Mouse (Mus musculus) MEL (cell line): ENCODE data around the gene Arf6. TPM values are rescaled to one million over a fixed set of nuclear protein-coding genes. Genes with fewer than 3 reads are reported as not detected.
A peak's percentile ranks its signal among the peaks of the same experiment; 100 is the strongest.

Experiments
- DNase-seq: peaks from one replicate; pipeline ENCODE4 v3.0.0; 2011; ENCODE audit warnings: low read depth, low spot score
- H3K27ac ChIP-seq: 2 replicates; pipeline ENCODE4 v1.5.1; 2012; ENCODE audit warnings: low read depth, mild to moderate bottlenecking, control low read depth, low read length, moderate library complexity; ENCODE audit not compliant: control insufficient read depth
- H3K27me3 ChIP-seq, 2 experiments: fragments of 150-350 bp in 1 of 2; sonication (generic) in 1 of 2; 2 replicates each; pipeline ENCODE4 v1.6.1; 2012; ENCODE audit warnings: low read length in 2 of 2, mild to moderate bottlenecking in 2 of 2, improper control_type of control experiment in 1 of 2, moderate library complexity in 1 of 2; ENCODE audit not compliant: insufficient read depth in 2 of 2, control insufficient read depth in 1 of 2
- H3K36me3 ChIP-seq, 2 experiments: 2 replicates each; pipeline ENCODE4 v1.6.1; 2012 to 2014; ENCODE audit warnings: low read length in 2 of 2, improper control_type of control experiment in 1 of 2, inconsistent platforms in 1 of 2, mild to moderate bottlenecking in 1 of 2; ENCODE audit not compliant: insufficient read depth in 2 of 2, control insufficient read depth in 1 of 2
- H3K4me1 ChIP-seq, 2 experiments: fragments of 150-350 bp in 1 of 2; sonication (generic) in 1 of 2; 2 replicates each; pipeline ENCODE4 v1.6.1; 2012; ENCODE audit warnings: low read length in 2 of 2, improper control_type of control experiment in 1 of 2, mild to moderate bottlenecking in 1 of 2; ENCODE audit not compliant: insufficient read depth in 2 of 2, control insufficient read depth in 1 of 2
- H3K4me3 ChIP-seq, 2 experiments: fragments of 150-350 bp in 1 of 2; sonication (generic) in 1 of 2; 2 replicates each; pipeline ENCODE4 v1.5.1; 2012; ENCODE audit warnings: low read depth in 2 of 2, low read length in 2 of 2, mild to moderate bottlenecking in 2 of 2, moderate library complexity in 2 of 2, control low read depth in 1 of 2, improper control_type of control experiment in 1 of 2; ENCODE audit not compliant: control insufficient read depth in 1 of 2, insufficient read depth in 1 of 2
- H3K79me2 ChIP-seq: 2 replicates; pipeline ENCODE4 v1.6.1; 2012; ENCODE audit warnings: mild to moderate bottlenecking, low read length, moderate library complexity; ENCODE audit not compliant: control insufficient read depth, poor library complexity, insufficient read depth
- H3K9ac ChIP-seq: 2 replicates; pipeline ENCODE4 v1.6.1; 2012; ENCODE audit warnings: low read depth, mild to moderate bottlenecking, control low read depth, low read length, moderate library complexity; ENCODE audit not compliant: control insufficient read depth, poor library complexity, severe bottlenecking
- H3K9me3 ChIP-seq: fragments of 150-350 bp; sonication (generic); replicated peaks from 2 replicates; pipeline ENCODE4 v1.6.1; 2012; ENCODE audit warnings: mild to moderate bottlenecking, low read length, improper control_type of control experiment, moderate library complexity; ENCODE audit not compliant: insufficient read depth
- BHLHE40 ChIP-seq: IDR thresholded peaks from 2 replicates; pipeline ENCODE4 v1.6.1; 2012; ENCODE audit warnings: low read depth, mild to moderate bottlenecking, inconsistent platforms, low read length, improper control_type of control experiment, borderline replicate concordance
- CHD2 ChIP-seq: IDR thresholded peaks from 2 replicates; pipeline ENCODE4 v1.6.1; 2011; ENCODE audit warnings: low read length, improper control_type of control experiment
- EP300 ChIP-seq, 2 experiments: IDR thresholded peaks; 2 replicates each; pipeline ENCODE4 v1.6.1; 2011; ENCODE audit warnings: improper control_type of control experiment in 2 of 2, low read length in 2 of 2, low read depth in 1 of 2, mild to moderate bottlenecking in 1 of 2
- ETS1 ChIP-seq: IDR thresholded peaks from 2 replicates; pipeline ENCODE4 v1.6.1; 2012; ENCODE audit warnings: low read depth, mild to moderate bottlenecking, inconsistent platforms, low read length, improper control_type of control experiment, moderate library complexity
- HCFC1 ChIP-seq: IDR thresholded peaks from 2 replicates; pipeline ENCODE4 v1.6.1; 2012; ENCODE audit warnings: low read depth, mild to moderate bottlenecking, inconsistent platforms, low read length, improper control_type of control experiment, moderate library complexity
- JUND ChIP-seq: IDR thresholded peaks from 2 replicates; pipeline ENCODE4 v1.6.1; 2011; ENCODE audit warnings: low read depth, mild to moderate bottlenecking, improper control_type of control experiment, low read length
- MAZ ChIP-seq: IDR thresholded peaks from 2 replicates; pipeline ENCODE4 v1.6.1; 2012; ENCODE audit warnings: low read depth, mild to moderate bottlenecking, inconsistent platforms, low read length, improper control_type of control experiment
- MXI1 ChIP-seq: IDR thresholded peaks from 2 replicates; pipeline ENCODE4 v1.6.1; 2011; ENCODE audit warnings: mild to moderate bottlenecking, low read depth, low read length, improper control_type of control experiment
- MYC ChIP-seq: IDR thresholded peaks from 2 replicates; pipeline ENCODE4 v1.6.1; 2011; ENCODE audit warnings: low read depth, mild to moderate bottlenecking, low read length, improper control_type of control experiment, moderate library complexity
- POLR2A ChIP-seq, 2 experiments: IDR thresholded peaks; 2 replicates each; pipeline ENCODE4 v1.6.1; 2011 to 2012; ENCODE audit warnings: low read length in 2 of 2, mild to moderate bottlenecking in 2 of 2, control low read depth in 1 of 2, improper control_type of control experiment in 1 of 2, low read depth in 1 of 2, moderate library complexity in 1 of 2; ENCODE audit not compliant: control insufficient read depth in 1 of 2, insufficient read depth in 1 of 2, poor library complexity in 1 of 2
- RAD21 ChIP-seq: IDR thresholded peaks from 2 replicates; pipeline ENCODE4 v1.6.1; 2011; ENCODE audit warnings: mild to moderate bottlenecking, low read depth, low read length, improper control_type of control experiment
- RCOR1 ChIP-seq: IDR thresholded peaks from 2 replicates; pipeline ENCODE4 v1.6.1; 2012; ENCODE audit warnings: low read depth, mild to moderate bottlenecking, inconsistent platforms, low read length, improper control_type of control experiment
- SIN3A ChIP-seq: IDR thresholded peaks from 2 replicates; pipeline ENCODE4 v1.6.1; 2012; ENCODE audit warnings: low read length, improper control_type of control experiment, inconsistent platforms
- TAL1 ChIP-seq: IDR thresholded peaks from 2 replicates; pipeline ENCODE4 v1.6.1; 2012; ENCODE audit warnings: mild to moderate bottlenecking, inconsistent platforms, low read length, moderate library complexity, mixed read lengths
- TCF12 ChIP-seq: IDR thresholded peaks from 2 replicates; pipeline ENCODE4 v1.6.1; 2014; ENCODE audit warnings: low read depth, mild to moderate bottlenecking, inconsistent platforms, low read length, improper control_type of control experiment, moderate library complexity
- polyA plus RNA-seq, 2 experiments: library from polyadenylated mRNA; stranded (reverse) in 1 of 2; unstranded in 1 of 2; fragments of >175 nt in 1 of 2; fragments of >200 nt in 1 of 2; gene quantifications; 2 replicates each; pipeline versions ENCODE4 v1.2.1 to v1.2.4; 2012; ENCODE audit warnings: low replicate concordance in 2 of 2, low read depth in 1 of 2; ENCODE audit not compliant: insufficient read length in 2 of 2, insufficient read depth in 1 of 2, missing spikeins in 1 of 2
- total RNA-seq: library from RNA; depleted of rRNA; stranded (reverse); fragments of 300-350 nt; gene quantifications from 2 replicates; pipeline ENCODE4 v1.2.3, GENCODE M21; 2012

The Arf6 gene
- total and polyA plus RNA-seq, 3 experiments, result 140 to 192 (median 181) TPM

DNA sequence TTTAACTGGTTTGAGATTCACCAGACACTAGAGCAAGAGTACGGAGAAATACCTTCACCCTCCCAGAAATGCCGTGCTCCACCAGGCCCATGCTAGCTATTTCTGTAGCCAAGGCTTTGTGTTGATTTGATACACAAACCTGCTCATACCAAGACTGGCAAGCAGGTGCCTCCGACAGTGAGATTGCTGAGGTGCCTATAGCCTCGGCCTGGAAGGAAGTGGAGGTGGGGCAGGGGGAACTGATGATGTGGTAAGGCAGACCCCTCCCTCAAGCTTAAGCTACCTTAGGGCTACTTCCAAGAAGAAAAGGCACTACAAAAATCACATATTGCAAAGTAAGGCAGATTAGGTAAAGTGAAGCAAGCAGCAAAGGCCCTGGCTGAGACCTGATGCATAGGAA, 28.4 kb downstream of the Arf6 start:
- no peak for DNase-seq
- Histone ChIP-seq H3K27me3 (peaks cover 8 to 9% of the 10 kb centered on the region in 2 experiments), H3K4me3 (no peak overlapping the region), H3K79me2 (no peaks in the 10 kb centered on the region), H3K27ac (no peak overlapping the region), H3K36me3 (no peaks in the 10 kb centered on the region), H3K9ac (no peak overlapping the region), H3K9me3 (no peaks in the 10 kb centered on the region), H3K4me1 (0 out of 4 replicates have a peak, but pooled peaks cover 0 to 3% of the 10 kb centered on the region in 2 experiments)
- TF ChIP-seq HCFC1 (no peak), CHD2 (no peak), MAZ (no peak), TAL1 (no peak), RAD21 (no peak), TCF12 (no peak), RCOR1 (no peak), MYC (no peak), POLR2A (IDR thresholded peaks at IDR 0.05; ENCODE audit: control insufficient read depth in 1 of 2, insufficient read depth in 1 of 2, low read depth in 1 of 2, low read length in 2 of 2, poor library complexity in 1 of 2) (no peak), MXI1 (no peak)

DNA sequence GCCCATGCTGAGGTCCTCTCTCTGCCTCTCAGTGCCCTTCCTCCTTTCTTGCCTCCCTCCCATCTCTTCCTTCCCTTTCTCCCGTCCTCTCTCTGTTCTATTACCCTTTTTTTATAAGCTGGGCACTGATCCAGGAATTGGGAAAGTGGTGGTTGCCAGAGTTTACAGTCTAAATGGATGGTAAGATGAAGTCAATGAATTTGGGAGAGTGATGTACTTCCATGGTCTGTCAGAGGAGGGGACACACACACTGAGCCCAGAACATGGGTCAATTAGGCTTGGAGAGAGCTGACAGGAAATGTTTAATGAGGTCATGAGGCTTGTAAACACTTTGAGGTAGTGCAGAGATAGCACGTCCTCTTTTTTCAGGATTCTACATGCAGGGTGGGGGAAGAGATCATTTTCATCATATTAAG, 28.9 kb downstream of the Arf6 start:
- DNase-seq, result no peak
- Histone ChIP-seq H3K27ac (no peak overlapping the region), H3K9me3 (no peaks in the 10 kb centered on the region), H3K4me3 (no peak overlapping the region), H3K79me2 (no peaks in the 10 kb centered on the region), H3K36me3 (no peaks in the 10 kb centered on the region), H3K4me1 (0 out of 4 replicates have a peak, but pooled peaks cover 0 to 3% of the 10 kb centered on the region in 2 experiments), H3K9ac (no peak overlapping the region), H3K27me3 (peaks cover 9 to 10% of the 10 kb centered on the region in 2 experiments)
- TF ChIP-seq JUND (no peak), MAZ (peak; percentile 32; the same call in 1 of the 2 replicates)

DNA sequence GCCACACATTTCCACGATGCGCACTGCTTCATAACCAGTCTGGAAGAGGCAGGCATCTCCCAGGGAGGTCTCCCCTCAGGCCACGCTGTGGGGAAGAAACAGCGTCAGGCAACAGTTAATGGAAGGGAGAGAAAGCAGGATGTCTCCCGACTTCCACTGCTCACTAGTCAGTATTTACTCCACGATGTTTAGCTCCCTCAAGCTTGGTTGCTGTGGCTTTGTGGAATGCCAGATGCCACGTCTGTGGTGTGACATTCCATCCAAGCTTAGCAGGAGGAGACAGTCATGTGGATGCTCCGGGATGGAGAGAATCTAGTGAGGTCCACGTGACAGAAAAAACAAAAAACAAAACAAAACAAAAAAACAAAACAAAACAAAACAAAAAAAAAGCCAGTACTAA, 30.1 kb downstream of the Arf6 start:
- H3K4me3 ChIP-seq, result no peak overlapping the region
- TF ChIP-seq EP300 (IDR thresholded peaks at IDR 0.05; ENCODE audit: low read depth in 1 of 2, low read length in 2 of 2), result no peak
- no peak for TF ChIP-seq SIN3A
- no peak for TF ChIP-seq ETS1
- TF ChIP-seq BHLHE40, result no peak

More for the DNA sequence above, 30.1 kb downstream of the Arf6 start:
- DNase-seq, result no peak
- Histone ChIP-seq H3K27ac (no peak overlapping the region), H3K79me2 (no peaks in the 10 kb centered on the region), H3K27me3 (peaks cover 9 to 10% of the 10 kb centered on the region in 2 experiments), H3K9me3 (no peaks in the 10 kb centered on the region), H3K4me1 (0 out of 4 replicates have a peak, but pooled peaks cover 0 to 3% of the 10 kb centered on the region in 2 experiments), H3K36me3 (no peaks in the 10 kb centered on the region), H3K9ac (no peak overlapping the region)
